Mouse (Mus musculus) cerebellum, adult (tissue): ENCODE results near the gene Nfatc2.
A peak's percentile ranks its signal among the peaks of the same experiment; 100 is the strongest.

Source experiments
- ATAC-seq: cut with Nextera tagmentation; 2 replicates; pipeline ENCODE4 v1.9.2; 2017; ENCODE audit warnings: mild to moderate bottlenecking, moderate library complexity, mixed read lengths; ENCODE audit not compliant: insufficient number of reproducible peaks, low FRiP score, low TSS enrichment

Nfatc2 gene

GRCm38 (mm10) chr2:168601491-168602386 is at the start of gene Nfatc2:
Nfatc2 (minus strand) TSS chr2:168601657.
- ATAC-seq = peak; percentile 49; the same call in 1 of the 2 replicates

DNA sequence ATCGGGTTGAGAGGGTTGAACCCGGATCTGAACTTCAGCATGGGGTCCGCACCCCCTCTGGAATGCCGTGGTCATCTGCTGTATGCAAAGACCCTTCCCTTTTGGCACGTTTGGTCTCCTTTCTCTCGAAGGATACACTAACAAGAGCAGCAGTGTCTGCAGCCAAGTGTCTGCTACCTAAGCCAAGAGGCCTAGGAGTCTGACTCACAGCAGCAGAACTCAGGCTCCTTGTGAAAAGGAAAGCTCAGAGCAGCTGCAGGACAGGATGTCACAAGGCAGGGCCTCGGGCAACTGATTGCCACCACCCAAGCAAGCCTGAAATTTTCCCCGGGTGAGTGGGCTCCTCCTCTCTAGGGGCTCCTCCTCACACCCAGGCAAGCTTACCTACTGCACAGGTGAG is 46.7 kb upstream of the Nfatc2 start:
- ATAC-seq = no peak

DNA sequence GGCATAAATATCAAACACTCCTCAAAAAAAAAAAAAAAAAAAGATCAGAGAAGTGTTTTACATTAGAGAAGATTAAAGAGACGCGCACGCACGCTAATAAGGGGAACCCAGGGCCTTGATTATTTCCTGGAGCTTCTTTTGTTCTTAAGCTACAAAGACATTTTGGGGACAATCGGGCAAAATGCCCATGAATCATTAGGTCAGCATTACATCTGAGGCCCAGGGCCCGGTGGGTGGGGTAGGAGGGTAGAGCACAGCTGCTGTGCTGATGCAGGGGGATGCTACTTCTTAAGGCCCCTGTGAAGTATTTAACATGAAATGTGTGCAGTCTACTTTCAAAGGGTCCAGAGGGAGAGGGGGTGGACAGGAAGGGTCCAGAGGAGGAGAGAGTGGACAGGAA is 43.4 kb upstream of the Nfatc2 start:
- ATAC-seq = no peak

GRCm38 (mm10) chr2:168643524-168644177 is 42.2 kb upstream of the Nfatc2 start:
- no peak for ATAC-seq

GRCm38 (mm10) chr2:168642187-168642586 is 40.7 kb upstream of the Nfatc2 start:
- no peak for ATAC-seq

DNA sequence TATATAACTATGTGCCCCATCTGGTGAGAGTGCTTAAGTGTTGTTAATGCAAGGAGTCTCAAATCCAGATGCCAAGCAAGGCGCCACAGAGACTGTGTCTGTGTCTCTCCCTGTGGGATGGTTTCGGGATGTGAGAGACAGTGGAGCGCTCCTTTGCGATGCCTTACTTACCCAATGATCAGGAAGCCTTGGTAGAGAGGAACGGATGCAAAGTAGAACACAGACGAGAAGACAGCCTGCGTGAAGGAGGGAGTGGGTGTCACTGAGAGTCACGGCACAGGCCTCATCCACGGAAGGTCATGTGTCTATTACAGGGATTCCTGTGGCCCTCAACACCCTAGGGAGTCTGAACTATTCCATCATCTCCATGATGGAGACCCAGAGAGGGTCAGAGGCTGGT is 39.0 kb upstream of the Nfatc2 start:
- ATAC-seq = no peak

GRCm38 (mm10) chr2:168634881-168635280 is 33.4 kb upstream of the Nfatc2 start:
- ATAC-seq = no peak

DNA sequence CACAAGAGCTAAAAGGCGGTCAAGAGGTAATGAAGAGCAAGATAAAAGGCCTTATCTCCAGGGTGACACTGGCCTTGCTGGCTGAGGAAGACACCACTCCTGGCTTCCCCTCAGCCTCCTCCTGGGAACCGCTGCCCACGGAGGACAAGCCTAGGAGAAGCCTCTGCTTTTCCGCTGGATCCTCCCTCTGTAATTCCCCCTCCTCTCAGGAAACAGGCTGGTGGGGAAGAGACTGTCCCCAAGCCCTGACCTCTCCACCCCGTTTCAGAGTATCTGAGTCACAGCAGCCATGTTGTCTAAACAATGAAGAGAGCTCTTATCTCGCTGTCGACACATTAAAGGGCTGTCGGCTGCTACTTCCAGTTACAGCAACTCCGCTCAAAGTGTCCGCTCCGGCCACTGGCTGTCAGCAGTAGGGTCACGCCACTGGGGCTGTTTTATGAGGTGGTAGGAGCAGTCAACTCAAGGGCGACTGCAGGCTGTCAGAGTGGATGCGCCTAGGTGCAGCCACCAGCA is 31.9 kb upstream of the Nfatc2 start:
- ATAC-seq = no peak

DNA sequence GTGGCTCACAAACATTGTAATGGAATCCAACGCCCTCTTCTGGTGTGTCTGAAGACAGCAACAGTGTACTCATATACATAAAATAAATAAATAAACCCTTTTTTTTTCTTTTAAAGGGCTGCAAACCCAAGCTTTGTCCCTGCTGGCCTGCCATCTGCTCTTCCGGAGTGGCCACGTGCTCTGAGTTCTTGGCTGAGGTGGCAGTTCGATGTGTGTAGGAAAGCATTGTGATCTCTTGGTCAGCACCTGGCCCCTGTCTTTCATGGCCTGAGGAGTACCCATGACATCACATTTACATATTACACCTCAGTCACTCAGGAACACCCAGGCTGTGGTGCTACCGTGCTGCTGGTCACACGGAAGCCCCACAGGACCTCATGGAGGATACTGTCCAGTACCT is 31.1 kb upstream of the Nfatc2 start:
- ATAC-seq = no peak; the same call in 1 of the 2 replicates

DNA sequence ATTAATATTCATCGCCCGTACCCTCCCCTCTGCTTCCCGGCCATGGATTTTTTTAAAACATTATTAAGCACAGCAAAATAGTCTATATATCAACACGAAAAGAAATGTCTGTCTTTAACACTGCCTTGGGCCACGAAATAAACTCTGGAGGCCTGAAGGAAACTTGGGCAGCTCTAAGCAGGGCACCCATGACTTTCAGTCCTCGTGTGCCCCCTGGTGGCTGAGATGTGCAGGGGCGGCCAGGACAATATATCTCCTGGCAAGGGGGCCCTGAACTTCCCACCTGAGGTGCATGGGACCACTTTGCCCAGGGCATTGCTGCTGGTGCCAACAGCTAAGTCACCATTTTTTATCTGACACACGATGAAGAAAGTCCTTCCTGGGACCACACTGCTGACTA is 27.3 kb upstream of the Nfatc2 start:
- ATAC-seq = no peak

- ATAC-seq = no peak
Measured at GRCm38 (mm10) chr2:168627829-168628770, 26.6 kb upstream of the Nfatc2 start.

GRCm38 (mm10) chr2:168626385-168626784 is 24.9 kb upstream of the Nfatc2 start:
- no peak for ATAC-seq

GRCm38 (mm10) chr2:168625091-168625490 is 23.6 kb upstream of the Nfatc2 start:
- ATAC-seq = no peak

DNA sequence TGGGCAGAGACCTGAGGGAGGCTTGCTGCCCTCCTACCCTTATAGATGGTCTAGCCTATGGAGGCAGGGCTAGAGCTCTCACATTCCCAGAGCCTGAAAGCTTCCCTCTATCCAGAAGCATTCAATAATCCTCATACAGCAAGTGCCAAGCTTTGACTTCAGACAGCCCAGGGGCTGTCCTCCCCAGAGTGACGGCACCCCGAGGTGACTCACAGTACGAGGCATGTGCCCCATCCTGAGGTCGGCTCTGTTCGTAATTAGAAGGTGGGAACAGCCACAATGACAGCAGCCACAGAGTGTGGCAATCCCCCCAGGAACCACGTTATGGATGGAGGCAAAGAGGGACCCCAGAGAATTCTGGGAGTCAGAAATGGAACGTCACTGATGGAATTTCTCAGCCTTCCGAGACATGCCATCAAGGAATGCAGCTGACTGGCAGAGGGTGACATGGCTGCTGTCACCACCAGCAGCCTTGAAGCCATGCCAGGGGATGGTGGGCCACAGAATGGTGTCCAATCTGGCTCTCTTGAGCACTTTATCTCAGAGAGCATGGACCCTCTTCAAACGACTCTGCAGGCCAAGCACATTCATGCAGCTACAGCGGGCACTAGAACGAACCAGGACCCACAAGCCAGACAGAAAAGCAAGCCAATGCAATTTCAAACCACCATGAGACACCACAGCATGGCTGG is 19.8 kb upstream of the Nfatc2 start:
- ATAC-seq = no peak

DNA sequence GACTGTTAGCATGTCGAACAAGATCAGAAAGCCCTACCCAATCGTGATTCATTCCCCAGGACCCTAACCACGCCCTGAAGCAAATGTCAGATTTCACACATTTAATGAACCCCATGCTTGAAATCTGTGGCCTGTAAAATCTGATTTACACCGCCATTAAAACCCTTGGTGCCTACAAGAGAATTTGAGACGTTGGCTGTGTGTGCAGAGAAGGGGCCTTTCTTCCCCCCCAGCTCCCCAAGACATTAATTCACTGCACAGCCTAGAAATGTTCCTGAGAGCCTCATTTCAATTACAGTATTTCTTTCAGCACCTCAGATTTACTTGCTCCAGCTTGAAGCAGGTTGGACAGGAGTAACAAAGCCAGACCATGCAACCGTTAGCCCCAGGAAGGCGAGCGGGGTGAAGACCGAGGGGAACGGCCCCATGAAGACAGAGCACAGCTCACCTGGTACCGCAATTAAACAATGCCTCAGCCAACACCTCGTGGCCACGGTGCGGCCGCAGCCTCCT is 16.8 kb upstream of the Nfatc2 start:
- ATAC-seq = no peak

- no peak for ATAC-seq
Measured at GRCm38 (mm10) chr2:168615160-168615559, 13.7 kb upstream of the Nfatc2 start.

GRCm38 (mm10) chr2:168614170-168614872 is 12.9 kb upstream of the Nfatc2 start:
- ATAC-seq = no peak

GRCm38 (mm10) chr2:168613092-168613880 is 11.8 kb upstream of the Nfatc2 start:
- ATAC-seq = no peak
